Mouse (Mus musculus): ENCODE results near the gene Nid1. TPM values are rescaled to one million over a fixed set of nuclear protein-coding genes. Genes with fewer than 3 reads are reported as not detected.
"Not testable (repeated sequence)": the region's sequence is repeated elsewhere in the genome, so short reads cannot be mapped to it uniquely, and the experiment has no call there.

The Nid1 gene
- polyA plus RNA-seq, 2 experiments: 104 to 143 TPM

GRCm38 (mm10) chr13:13468513-13468912, 31.2 kb downstream of the Nid1 start:
- no peak for ATAC-seq (ENCODE audit: low FRiP score, low read depth)

GRCm38 (mm10) chr13:13471334-13471757, 34.0 kb downstream of the Nid1 start:
- no peak for TF ChIP-seq POLR2A (IDR thresholded peaks at IDR 0.05; ENCODE audit: borderline replicate concordance, extremely low read depth, insufficient read depth, insufficient read length)
- no peaks in the 10 kb centered on the region for H3K9me3 ChIP-seq (ENCODE audit: control insufficient read depth, low read length)
- 59% methylated on average over 3 of the region's 3 CpGs for WGBS
- no peak overlapping the region for H3K9ac ChIP-seq (ENCODE audit: low read depth, low read length, severe bottlenecking)
- H3K36me3 ChIP-seq (ENCODE audit: control insufficient read depth, insufficient read depth, low read length): peaks cover 35% of the 10 kb centered on the region
- DNase-seq (ENCODE audit: low spot score) (no peak), ATAC-seq (ENCODE audit: low FRiP score, low read depth) (no peak)
- H3K27ac ChIP-seq (replicated peaks; ENCODE audit: low read depth, low read length): no peak overlapping the region
- no peaks in the 10 kb centered on the region for H3K4me1 ChIP-seq (ENCODE audit: control insufficient read depth, insufficient read depth, low read length)
- no peak overlapping the region for H3K4me3 ChIP-seq (replicated peaks; ENCODE audit: low read length)
- H3K4me2 ChIP-seq (replicated peaks; ENCODE audit: low read depth, low read length, severe bottlenecking): no peak overlapping the region
- H3K27me3 ChIP-seq (ENCODE audit: control insufficient read depth, insufficient read depth, low read length): no peaks in the 10 kb centered on the region

More at GRCm38 (mm10) chr13:13468513-13468912, 31.2 kb downstream of the Nid1 start:
- no peak overlapping the region for H3K9ac ChIP-seq (ENCODE audit: low read depth, low read length, severe bottlenecking)
- 83% methylated on average over 4 of the region's 4 CpGs for WGBS
- H3K4me2 ChIP-seq (replicated peaks; ENCODE audit: low read depth, low read length, severe bottlenecking): no peak overlapping the region
- H3K36me3 ChIP-seq (ENCODE audit: control insufficient read depth, insufficient read depth, low read length): peaks cover 26% of the 10 kb centered on the region
- no peaks in the 10 kb centered on the region for H3K27me3 ChIP-seq (ENCODE audit: control insufficient read depth, insufficient read depth, low read length)
- H3K27ac ChIP-seq (replicated peaks; ENCODE audit: low read depth, low read length): no peak overlapping the region
- no peaks in the 10 kb centered on the region for H3K4me1 ChIP-seq (ENCODE audit: control insufficient read depth, insufficient read depth, low read length)
- no peak for DNase-seq (ENCODE audit: low spot score)
- H3K4me3 ChIP-seq (replicated peaks; ENCODE audit: low read length): no peak overlapping the region
- no peaks in the 10 kb centered on the region for H3K9me3 ChIP-seq (ENCODE audit: control insufficient read depth, low read length)
- TF ChIP-seq POLR2A (IDR thresholded peaks at IDR 0.05; ENCODE audit: borderline replicate concordance, extremely low read depth, insufficient read depth, insufficient read length): no peak

GRCm38 (mm10) chr13:13474464-13474863, 37.1 kb downstream of the Nid1 start:
- 0 out of 2 replicates have a peak overlapping the region, but pooled peaks have one; percentile 19 for H3K27ac ChIP-seq (replicated peaks; ENCODE audit: low read depth, low read length)
- WGBS: 71% methylated on average over 2 of the region's 3 CpGs
- H3K9ac ChIP-seq (ENCODE audit: low read depth, low read length, severe bottlenecking); H3K4me2 ChIP-seq (replicated peaks; ENCODE audit: low read depth, low read length, severe bottlenecking); DNase-seq (ENCODE audit: low spot score); H3K4me1 ChIP-seq (ENCODE audit: control insufficient read depth, insufficient read depth, low read length); H3K27me3 ChIP-seq (ENCODE audit: control insufficient read depth, insufficient read depth, low read length); H3K4me3 ChIP-seq (replicated peaks; ENCODE audit: low read length); ATAC-seq (ENCODE audit: low FRiP score, low read depth); H3K9me3 ChIP-seq (ENCODE audit: control insufficient read depth, low read length): not testable (repeated sequence)
- H3K36me3 ChIP-seq (ENCODE audit: control insufficient read depth, insufficient read depth, low read length): peaks cover 31% of the 10 kb centered on the region

GRCm38 (mm10) chr13:13474991-13475390, 37.6 kb downstream of the Nid1 start:
- H3K9me3 ChIP-seq (ENCODE audit: control insufficient read depth, low read length): no peaks in the 10 kb centered on the region
- DNase-seq (ENCODE audit: low spot score) (no peak), ATAC-seq (ENCODE audit: low FRiP score, low read depth) (peak; percentile 63)
- H3K36me3 ChIP-seq (ENCODE audit: control insufficient read depth, insufficient read depth, low read length): peaks cover 31% of the 10 kb centered on the region
- TF ChIP-seq POLR2A (IDR thresholded peaks at IDR 0.05; ENCODE audit: borderline replicate concordance, extremely low read depth, insufficient read depth, insufficient read length): no peak
- no peak overlapping the region for H3K4me3 ChIP-seq (replicated peaks; ENCODE audit: low read length)
- H3K4me1 ChIP-seq (ENCODE audit: control insufficient read depth, insufficient read depth, low read length): no peaks in the 10 kb centered on the region
- no peak overlapping the region for H3K9ac ChIP-seq (ENCODE audit: low read depth, low read length, severe bottlenecking)
- no peak overlapping the region for H3K4me2 ChIP-seq (replicated peaks; ENCODE audit: low read depth, low read length, severe bottlenecking)
- 50% methylated on average over 1 of the region's 2 CpGs for WGBS
- 0 out of 2 replicates have a peak overlapping the region, but pooled peaks have one; percentile 19 for H3K27ac ChIP-seq (replicated peaks; ENCODE audit: low read depth, low read length)
- no peaks in the 10 kb centered on the region for H3K27me3 ChIP-seq (ENCODE audit: control insufficient read depth, insufficient read depth, low read length)

- WGBS: 94% methylated on average over 2 of the region's 2 CpGs
- H3K27ac ChIP-seq (replicated peaks; ENCODE audit: low read depth, low read length): no peak overlapping the region
- ATAC-seq (ENCODE audit: low FRiP score, low read depth) (no peak), DNase-seq (ENCODE audit: low spot score) (no peak)
- H3K9ac ChIP-seq (ENCODE audit: low read depth, low read length, severe bottlenecking): no peak overlapping the region
- H3K36me3 ChIP-seq (ENCODE audit: control insufficient read depth, insufficient read depth, low read length): peaks cover 31% of the 10 kb centered on the region
- H3K4me1 ChIP-seq (ENCODE audit: control insufficient read depth, insufficient read depth, low read length): no peaks in the 10 kb centered on the region
- H3K27me3 ChIP-seq (ENCODE audit: control insufficient read depth, insufficient read depth, low read length): no peaks in the 10 kb centered on the region
- H3K9me3 ChIP-seq (ENCODE audit: control insufficient read depth, low read length): no peaks in the 10 kb centered on the region
- H3K4me2 ChIP-seq (replicated peaks; ENCODE audit: low read depth, low read length, severe bottlenecking): no peak overlapping the region
- H3K4me3 ChIP-seq (replicated peaks; ENCODE audit: low read length): no peak overlapping the region
- TF ChIP-seq POLR2A (IDR thresholded peaks at IDR 0.05; ENCODE audit: borderline replicate concordance, extremely low read depth, insufficient read depth, insufficient read length): no peak
These were observed 39.2 kb downstream of the Nid1 start for GRCm38 (mm10) chr13:13476568-13476967.

- Histone ChIP-seq H3K36me3 (ENCODE audit: control insufficient read depth, insufficient read depth, low read length) (peaks cover 31% of the 10 kb centered on the region), H3K27ac (replicated peaks; ENCODE audit: low read depth, low read length) (no peak overlapping the region), H3K4me2 (replicated peaks; ENCODE audit: low read depth, low read length, severe bottlenecking) (no peak overlapping the region), H3K4me3 (replicated peaks; ENCODE audit: low read length) (no peak overlapping the region), H3K27me3 (ENCODE audit: control insufficient read depth, insufficient read depth, low read length) (no peaks in the 10 kb centered on the region), H3K4me1 (ENCODE audit: control insufficient read depth, insufficient read depth, low read length) (no peaks in the 10 kb centered on the region), H3K9me3 (ENCODE audit: control insufficient read depth, low read length) (no peaks in the 10 kb centered on the region), H3K9ac (ENCODE audit: low read depth, low read length, severe bottlenecking) (no peak overlapping the region)
- ATAC-seq (ENCODE audit: low FRiP score, low read depth): no peak
- no peak for DNase-seq (ENCODE audit: low spot score)
- 90% methylated on average over 2 of the region's 2 CpGs for WGBS
- no peak for TF ChIP-seq POLR2A (IDR thresholded peaks at IDR 0.05; ENCODE audit: borderline replicate concordance, extremely low read depth, insufficient read depth, insufficient read length)
These were observed 39.7 kb downstream of the Nid1 start for GRCm38 (mm10) chr13:13477046-13477445.

Data from limb, embryonic 14.5 days (tissue).